Mouse (Mus musculus): ENCODE measurements at regions not wholly inside any gene's neighbourhood (a gene's known extent, or its start where the extent isn't known, plus 50 kb on each side); places are given as distances from the start of the nearest gene placed in this dataset.

GRCm38 (mm10) chr12:71370091-71370490 lies 60.4 kb downstream of the Dact1 start:
- no peak for DNase-seq

DNA sequence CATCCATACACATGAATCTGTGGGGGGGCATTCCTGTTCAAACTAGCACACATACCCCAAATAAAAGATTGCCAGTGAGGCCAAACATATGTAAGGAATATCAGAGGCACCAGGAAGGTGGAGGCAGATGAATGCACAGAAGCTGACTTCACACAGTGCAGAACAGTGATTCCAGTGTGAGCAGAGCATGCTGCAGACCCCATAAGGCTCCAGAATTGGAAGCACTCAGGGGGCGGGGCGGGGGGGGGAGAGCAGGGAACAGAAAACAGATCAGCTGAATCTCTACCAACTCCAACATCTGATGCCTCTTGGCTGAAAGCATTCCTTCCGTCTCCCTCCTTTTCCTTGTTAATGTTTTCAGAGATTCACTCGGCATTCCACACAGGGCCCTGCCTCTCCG lies 62.3 kb downstream of the Dact1 start:
- no peak for DNase-seq

GRCm38 (mm10) chr12:71373633-71374032 lies 63.9 kb downstream of the Dact1 start:
- no peak for DNase-seq

- no peak for DNase-seq
Measured at GRCm38 (mm10) chr12:71376446-71376845, 66.8 kb downstream of the Dact1 start.

DNA sequence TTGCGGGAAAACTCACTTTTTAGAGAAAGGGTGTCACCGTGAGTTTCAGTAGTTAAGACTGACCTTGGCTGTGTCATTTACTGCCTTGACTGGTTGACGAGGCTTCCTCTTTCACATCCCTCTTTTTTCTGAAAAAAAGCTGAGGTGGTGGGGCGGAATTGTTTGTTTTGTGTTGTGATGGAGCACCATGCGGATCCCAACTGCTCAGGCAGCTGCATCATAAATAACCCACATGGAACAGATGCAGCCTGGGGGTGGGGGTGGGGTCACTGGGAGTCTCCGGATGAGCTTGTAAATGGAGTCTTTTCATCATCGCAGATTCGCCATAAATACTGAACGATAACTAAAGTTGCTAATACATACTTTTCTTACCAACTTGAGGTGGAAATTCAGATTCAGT lies 67.3 kb downstream of the Dact1 start:
- DNase-seq = peak in 1 of 2 experiments; percentile 40

DNA sequence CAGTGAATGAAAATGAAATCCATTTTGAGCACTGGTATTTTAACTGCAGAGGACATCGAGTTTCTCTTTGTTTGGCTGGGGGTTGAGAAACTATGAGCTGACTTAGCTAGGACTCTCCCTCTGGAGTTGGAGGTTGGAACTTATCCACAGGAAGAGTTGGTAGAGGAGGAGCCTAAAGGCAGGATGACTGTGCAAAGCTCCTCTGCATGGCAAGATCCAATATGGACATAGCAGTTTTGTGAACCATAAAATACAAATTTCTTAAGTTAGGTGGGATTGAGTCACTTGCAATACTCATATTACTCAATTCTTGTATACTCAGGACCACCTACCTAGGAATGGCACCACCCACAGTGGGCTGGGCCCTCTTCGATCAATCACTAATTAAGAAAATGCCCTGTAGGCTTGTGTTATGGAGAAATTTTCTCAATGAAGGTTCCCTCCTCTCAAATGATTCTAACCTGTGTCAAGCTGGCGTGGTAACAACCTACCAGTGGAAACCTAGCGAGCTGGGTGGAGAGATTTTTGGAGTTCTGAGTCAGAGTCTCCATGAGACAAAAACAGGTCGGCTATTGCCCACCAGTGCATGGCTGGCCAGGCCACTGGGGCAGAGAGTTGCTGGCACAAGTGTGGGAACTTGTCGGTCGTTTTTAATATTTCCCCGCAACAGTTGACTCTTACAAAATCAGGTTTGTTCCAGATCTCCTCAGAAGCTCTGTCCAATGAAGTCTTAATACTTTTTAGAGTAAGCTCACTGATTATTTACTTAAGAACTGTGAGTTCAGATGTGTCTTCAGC lies 70.1 kb downstream of the Dact1 start:
- DNase-seq = no peak

- no peak for DNase-seq
Measured at GRCm38 (mm10) chr12:71380424-71380761, 70.7 kb downstream of the Dact1 start.

- DNase-seq = no peak
Measured at GRCm38 (mm10) chr12:71386251-71386650, 76.6 kb downstream of the Dact1 start.

DNA sequence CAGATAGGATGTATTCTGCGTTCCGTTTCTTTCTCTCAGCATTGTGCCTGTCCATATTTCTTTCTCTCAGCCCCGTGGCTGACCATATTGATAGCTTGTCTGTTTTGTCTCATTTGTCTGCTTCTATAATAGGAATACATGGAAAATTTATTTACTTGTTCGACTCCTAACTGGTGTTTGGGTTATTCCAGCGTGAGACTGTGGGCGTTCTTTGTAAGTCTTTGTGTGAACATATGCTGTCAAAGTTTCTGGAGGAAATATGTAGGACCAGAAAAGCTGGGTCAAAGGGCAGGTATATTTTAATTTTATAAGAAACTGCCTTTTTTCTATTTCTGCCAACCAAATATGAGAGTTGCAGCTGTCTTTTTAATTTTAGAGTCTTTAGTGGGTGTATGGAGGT lies 81.8 kb downstream of the Dact1 start:
- DNase-seq = no peak

DNA sequence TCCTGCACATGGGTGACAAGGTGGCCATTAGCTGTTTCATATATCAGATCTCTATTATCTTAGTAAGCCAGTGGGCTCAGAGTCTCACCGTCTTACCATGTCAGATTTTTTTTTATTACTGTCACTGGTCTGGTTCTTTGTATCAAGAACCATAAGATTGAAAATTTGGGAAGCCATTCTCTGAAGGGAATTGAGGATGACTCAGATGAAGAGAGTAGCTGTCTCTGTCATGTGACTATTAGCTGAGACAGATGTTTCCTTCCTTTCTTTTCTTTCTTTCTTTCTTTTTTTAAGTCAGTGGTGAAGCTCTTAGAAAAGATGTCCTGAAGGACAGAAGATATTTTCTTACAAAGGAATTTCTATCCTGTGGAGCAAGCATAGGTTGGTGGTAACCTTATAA lies 84.1 kb downstream of the Dact1 start:
- DNase-seq = no peak

DNA sequence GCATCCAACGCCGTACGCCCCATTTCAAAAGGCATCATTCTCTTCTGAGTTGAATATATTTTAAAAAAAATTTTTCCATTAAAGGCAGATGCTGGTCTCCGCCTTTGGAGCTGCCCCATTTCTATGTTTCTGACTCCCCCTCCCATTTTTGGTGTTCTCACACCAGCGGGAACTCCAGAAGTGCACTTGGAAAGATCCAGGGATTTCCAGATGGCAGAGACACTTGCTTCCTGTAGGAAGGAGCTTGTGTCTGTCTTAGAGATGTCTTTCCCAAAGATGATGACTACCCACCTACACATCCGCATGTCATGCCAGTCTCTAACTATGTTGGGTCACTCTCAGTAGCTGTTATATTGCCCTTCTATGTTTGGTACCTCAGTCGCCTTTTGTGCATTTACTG lies 87.8 kb downstream of the Dact1 start:
- no peak for DNase-seq

- peak; percentile 28 to 62 for DNase-seq
Measured at GRCm38 (mm10) chr12:71398701-71399100, 89.0 kb downstream of the Dact1 start.

DNA sequence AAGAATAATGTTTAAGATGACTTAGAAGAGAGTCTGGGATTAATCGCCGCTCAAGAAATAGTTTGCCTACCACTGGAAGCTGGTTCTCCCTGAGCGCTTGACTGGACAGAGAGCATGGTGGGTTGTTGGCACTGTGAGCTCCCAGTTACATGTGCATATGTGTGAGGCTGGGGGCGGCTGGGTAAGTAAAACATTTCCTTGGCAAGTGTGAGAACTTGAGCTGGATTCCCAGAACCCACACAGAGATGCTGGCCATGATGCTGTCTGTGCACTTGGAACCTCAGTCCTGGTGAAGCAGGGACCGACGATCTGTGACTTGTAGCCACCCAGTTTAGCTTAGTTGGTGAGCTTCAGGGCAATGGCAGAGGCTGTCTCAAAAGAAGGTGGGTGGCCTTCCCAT lies 90.5 kb downstream of the Dact1 start:
- DNase-seq = no peak

DNA sequence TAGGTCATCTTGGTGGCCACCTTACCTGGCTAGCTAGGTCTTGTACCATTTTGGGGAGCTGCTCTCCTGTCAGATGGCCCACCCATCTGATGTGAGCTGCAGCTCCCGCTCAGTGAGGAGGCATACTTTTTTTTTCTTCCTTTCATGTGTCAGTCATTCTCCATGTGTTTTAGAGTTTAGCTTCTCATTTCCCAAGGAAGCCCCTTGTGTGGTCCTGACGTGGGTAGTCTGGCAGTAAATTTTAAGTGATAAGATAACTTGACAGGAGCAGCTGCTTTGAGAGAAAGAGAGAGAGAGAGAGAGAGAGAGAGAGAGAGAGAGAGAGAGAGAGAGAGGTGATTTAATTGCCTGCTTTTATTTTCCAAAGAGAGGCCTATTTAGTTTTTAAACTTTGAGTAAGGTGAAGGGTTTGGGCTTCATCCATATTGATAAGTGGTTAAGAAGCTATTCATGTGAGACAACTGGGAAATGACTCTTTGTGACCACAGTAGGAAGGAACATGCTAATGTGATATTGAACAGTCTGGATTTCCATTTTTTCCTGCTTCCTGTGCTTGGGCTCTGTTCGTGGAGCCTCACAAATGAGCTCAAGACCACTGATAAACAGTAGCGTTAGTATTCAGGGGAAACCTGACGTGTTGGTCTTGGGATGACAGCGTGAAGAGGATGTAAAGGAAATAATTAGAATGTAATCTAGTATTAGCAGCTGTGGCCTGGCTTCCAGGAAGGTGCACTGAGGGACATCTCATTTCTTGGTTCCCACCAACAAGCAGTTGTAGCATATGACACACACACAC lies 92.1 kb downstream of the Dact1 start:
- DNase-seq = no peak

DNA sequence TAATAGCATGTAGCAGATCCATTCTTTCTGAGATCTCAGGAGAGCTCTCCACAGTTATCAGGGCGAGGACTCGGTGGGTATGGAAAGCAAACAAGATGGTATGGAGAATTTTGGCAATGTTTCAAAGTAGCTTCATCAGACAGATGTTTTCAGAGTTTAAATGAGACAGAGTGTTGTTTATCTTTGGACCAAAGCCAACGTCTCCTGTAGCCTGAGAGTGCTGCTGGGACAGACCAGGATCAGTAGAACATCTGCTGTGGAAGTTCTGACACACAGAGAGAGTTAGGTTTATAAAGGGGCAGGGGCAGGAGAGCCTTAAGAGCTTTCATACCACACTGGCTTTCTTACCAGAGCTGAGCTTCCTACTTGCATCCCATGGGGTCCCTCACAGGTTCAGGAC lies 97.6 kb downstream of the Dact1 start:
- no peak for DNase-seq

DNA sequence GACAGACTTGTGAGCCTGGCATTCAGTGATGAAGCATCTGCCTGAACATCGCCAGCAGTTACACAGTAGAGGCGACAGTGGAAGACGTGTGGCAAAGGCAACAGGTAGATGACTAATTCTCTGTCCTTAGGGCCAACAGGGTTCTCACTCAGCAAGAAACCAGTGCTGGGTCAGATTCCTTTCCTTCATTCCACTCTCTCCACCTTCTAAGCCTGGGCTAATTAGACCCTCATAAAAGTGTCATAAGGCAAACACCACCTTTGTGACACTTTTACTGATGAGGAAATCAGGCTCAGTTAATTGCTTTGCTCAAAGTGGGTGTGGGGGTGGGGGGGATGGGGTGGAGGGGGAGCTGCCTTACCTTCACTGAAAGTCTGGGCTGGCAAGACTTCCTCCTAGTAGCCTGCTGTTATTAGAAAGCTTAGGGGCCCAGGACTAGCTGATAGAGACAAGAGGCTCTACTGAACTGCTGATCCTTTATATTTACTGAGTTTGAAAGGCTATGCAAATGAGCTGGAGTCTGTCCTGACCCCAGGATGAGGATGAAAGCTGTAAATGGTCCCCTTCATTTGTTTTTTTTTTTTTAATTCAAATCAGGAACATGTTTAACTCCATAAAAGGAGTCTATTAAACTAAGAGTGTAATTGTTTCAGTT lies 98.8 kb downstream of the Dact1 start:
- no peak for DNase-seq

- DNase-seq = no peak
Measured at GRCm38 (mm10) chr12:71412331-71412730, 102.6 kb downstream of the Dact1 start.

- DNase-seq = no peak
Measured at GRCm38 (mm10) chr12:71416968-71417367, 107.3 kb downstream of the Dact1 start.

DNA sequence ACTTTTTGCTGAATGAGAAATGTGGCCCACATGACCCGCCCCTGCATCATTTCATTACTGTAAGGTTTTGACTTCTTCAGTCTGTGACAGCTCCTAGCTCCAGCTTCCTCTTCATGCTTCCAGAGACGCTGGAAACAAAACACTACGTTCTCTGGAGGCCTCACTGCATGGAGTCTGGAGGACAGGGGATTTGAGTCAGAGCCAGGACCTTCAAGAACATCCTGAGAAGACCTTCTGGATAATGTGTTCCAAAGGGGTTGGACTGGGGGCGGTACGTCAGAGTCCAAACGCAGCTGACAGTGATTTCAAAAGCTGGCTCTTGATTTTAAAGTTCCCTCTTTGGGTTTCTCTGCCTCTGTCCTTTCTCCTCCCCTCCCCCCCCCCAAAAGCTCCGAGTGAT lies 108.5 kb downstream of the Dact1 start:
- DNase-seq = peak in 1 of 2 experiments; percentile 17

GRCm38 (mm10) chr12:71419161-71419560 lies 109.5 kb downstream of the Dact1 start:
- no peak for DNase-seq

DNA sequence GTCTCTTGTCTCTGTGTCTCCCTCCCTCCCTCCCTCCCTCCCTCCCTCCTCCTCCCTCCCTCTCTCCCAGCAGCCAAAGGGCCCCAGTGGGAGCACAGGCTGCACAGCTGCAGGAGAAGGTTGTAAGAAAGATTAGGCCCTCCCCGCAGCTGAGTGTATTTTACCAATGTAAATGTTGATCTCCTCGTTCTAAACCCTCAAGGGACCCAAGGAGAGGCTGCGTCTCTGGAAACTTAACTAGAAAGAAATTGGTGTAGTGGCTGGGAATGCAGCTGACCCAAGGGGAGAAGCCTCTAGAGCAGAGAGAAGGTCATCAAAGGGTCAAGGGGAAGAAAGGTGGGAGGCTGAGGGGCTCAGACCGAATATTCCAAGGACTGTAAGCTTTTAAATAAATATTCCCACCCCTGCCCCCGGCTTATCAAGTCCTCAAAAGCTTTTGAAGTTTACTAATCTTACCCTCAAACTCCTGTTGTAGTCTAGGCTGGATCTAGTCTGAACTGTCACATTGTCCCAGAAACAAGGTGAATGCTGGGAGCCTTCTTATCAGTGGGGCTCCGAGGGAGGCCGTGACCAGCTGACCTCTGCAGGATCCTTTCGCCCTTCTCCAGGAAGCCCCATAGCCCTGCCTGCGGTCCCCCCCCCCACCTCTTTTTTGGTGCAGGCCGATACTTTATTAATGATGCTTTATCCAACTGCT lies 116.5 kb downstream of the Dact1 start:
- DNase-seq = no peak

DNA sequence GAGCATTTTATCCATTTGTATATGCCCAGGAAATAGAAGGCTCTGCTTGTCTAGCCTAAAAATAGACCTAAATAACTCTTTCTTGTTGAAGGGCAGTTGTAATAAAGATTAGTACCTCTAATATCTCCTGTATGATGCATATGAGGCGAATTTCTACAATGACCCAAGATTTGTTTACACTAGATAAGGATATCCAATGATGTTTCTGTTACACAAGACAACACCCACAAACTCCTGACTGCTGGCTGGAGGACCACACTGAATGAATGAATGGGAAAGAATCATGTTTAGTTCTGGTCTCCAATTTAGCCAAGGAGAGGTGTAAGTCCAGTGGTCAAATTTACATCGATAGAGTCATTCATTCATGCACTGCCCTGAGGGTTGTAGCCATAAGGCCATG lies 118.3 kb downstream of the Dact1 start:
- DNase-seq = no peak

All from adrenal gland, postnatal 36 days (tissue).